In the genomic region with DNA sequence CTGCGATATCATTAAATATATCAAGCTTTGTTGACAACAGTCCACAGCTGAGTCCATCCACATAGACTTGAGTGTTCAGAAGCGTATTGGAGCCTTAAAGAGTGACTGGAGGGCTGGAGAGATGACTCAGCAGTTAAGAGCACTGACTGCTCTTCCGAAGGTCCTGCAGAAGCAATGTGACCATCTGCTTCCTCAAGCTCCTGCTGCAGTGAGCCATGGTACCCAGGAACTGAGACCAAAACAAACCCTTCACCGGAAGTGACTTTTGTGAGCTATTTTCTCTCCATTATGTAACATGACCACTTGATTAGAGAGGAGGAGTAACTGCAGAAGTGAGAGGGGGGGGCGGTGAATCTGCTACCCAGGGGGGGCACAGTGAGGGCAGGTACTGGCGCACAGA, we compare ENCODE assay signal across 16 mouse cellular contexts. TPM values are rescaled to one million over a fixed set of nuclear protein-coding genes. Genes with fewer than 3 reads are reported as not detected.
DNase-seq lines count a peak whose midpoint lies in the region; ATAC-seq lines count a peak whose summit lies in the region.
"Had no signal": no experiment of that assay in that cellular context is flagged by ENCODE, and none has a peak within 500 bp of the region (broad histone marks: within the 10 kb centered on the region; RNA-seq: fewer than 3 reads in every experiment).

No protein-coding gene starts in this region.

- H3K4me2 ChIP-seq in forebrain, embryonic 16.5 days (ENCODE audit: low read length), result no peak overlapping the region
- H3K4me2 ChIP-seq: limb, embryonic 13.5 days had no signal

- 0 out of 2 replicates have a peak, but pooled peaks cover 4% of the 10 kb centered on the region for H3K4me1 ChIP-seq in forebrain, embryonic 16.5 days (replicated peaks; ENCODE audit: control insufficient read depth, insufficient read depth, low read length)

- WGBS in forebrain, embryonic 16.5 days, result 77% methylated on average over 6 of the region's 6 CpGs

- no peak overlapping the region for H3K27ac ChIP-seq in forebrain, embryonic 16.5 days (ENCODE audit: low read length)
- H3K27ac ChIP-seq: limb, embryonic 13.5 days had no signal

- peak; percentile 39 for DNase-seq in kidney, adult 9 months
- DNase-seq in kidney, postnatal 10 days, result no peak
- DNase-seq in right cerebral cortex, adult 18-20 months, result peak; percentile 39
- DNase-seq in right cerebral cortex, postnatal 10 days (ENCODE audit: low spot score in 2 of 2), result no peak
- DNase-seq in spleen, adult 18-20 months, result no peak
- DNase-seq: adrenal gland, postnatal 10 days; cerebellum, adult 8-10 months; forebrain, postnatal 0 days; layer of hippocampus, postnatal 36 days; thymus, postnatal 4 days had no signal

- H3K27me3 ChIP-seq in forebrain, embryonic 16.5 days (replicated peaks; ENCODE audit: control insufficient read depth, insufficient read depth, low read length), result no peaks in the 10 kb centered on the region

- peak; percentile 85 for ATAC-seq in common myeloid progenitor, adult 5-6 weeks (replicated peaks; ENCODE audit: low read depth, poor library complexity, severe bottlenecking)
- no peak for ATAC-seq in forebrain, embryonic 16.5 days
- ATAC-seq: forebrain, postnatal 0 days; intestine, embryonic 16.5 days had no signal

- no peak overlapping the region for H3K9ac ChIP-seq in forebrain, embryonic 16.5 days (replicated peaks; ENCODE audit: low read depth, low read length)
- H3K9ac ChIP-seq: forebrain, postnatal 0 days; limb, embryonic 13.5 days had no signal

- H3K36me3 ChIP-seq in forebrain, embryonic 16.5 days (ENCODE audit: control insufficient read depth, insufficient read depth), result no peaks in the 10 kb centered on the region
- H3K36me3 ChIP-seq: limb, embryonic 13.5 days had no signal

- no peaks in the 10 kb centered on the region for H3K9me3 ChIP-seq in forebrain, embryonic 16.5 days (ENCODE audit: control insufficient read depth, low read length)
- H3K9me3 ChIP-seq: limb, embryonic 13.5 days had no signal

- H3K4me3 ChIP-seq in forebrain, embryonic 16.5 days (replicated peaks; ENCODE audit: low read length), result no peak overlapping the region
- H3K4me3 ChIP-seq: limb, embryonic 13.5 days had no signal

RNA-seq across cellular contexts. Expression of gene Gm21915, which starts 39.3 kb away (rescaled TPM):
- total RNA-seq in common myeloid progenitor, adult 5-6 weeks (2017), result not detected in 2 replicates
- not detected in 2 replicates for polyA plus RNA-seq in forebrain, embryonic 16.5 days (2015; fragmentation: Nextera tagmentation; extraction: Ambion mirVana)
- total RNA-seq: adrenal gland, postnatal 10 days; forebrain, postnatal 0 days; heart, adult 18-20 months; heart, postnatal 25 days; layer of hippocampus, postnatal 36 days had no signal
- polyA plus RNA-seq: forebrain, postnatal 0 days; intestine, embryonic 16.5 days; limb, embryonic 13.5 days had no signal

RNA-seq across cellular contexts. Expression of gene Clmp, which starts 54.7 kb away (rescaled TPM):
- not detected in 2 replicates for total RNA-seq in common myeloid progenitor, adult 5-6 weeks (2017)
- 64.7 and 65.5 TPM in 2 replicates for polyA plus RNA-seq in forebrain, embryonic 16.5 days (2015; fragmentation: Nextera tagmentation; extraction: Ambion mirVana)

Comparison
In these comparisons a context has a peak if more than half of its experiments do, and no peak if none do; other contexts are left out.
1. DNase-seq: peak in kidney, adult 9 months (single experiment) and right cerebral cortex, adult 18-20 months (single experiment); none in kidney, postnatal 10 days (single experiment), right cerebral cortex, postnatal 10 days (0 of 2) and spleen, adult 18-20 months (0 of 2).